Mouse (Mus musculus) brain, embryonic 14.5 days (tissue): Measurements from ENCODE around the gene Prkca.

Experiments
- CTCF ChIP-seq: fragments of 200-500 bp; IDR thresholded peaks from 2 replicates; pipeline ENCODE4 v1.5.1; 2012; ENCODE audit warnings: inconsistent platforms, mild to moderate bottlenecking, moderate library complexity, borderline replicate concordance; ENCODE audit not compliant: insufficient read depth, insufficient read length; ENCODE audit errors: extremely low read depth
- POLR2A ChIP-seq: fragments of 200-500 bp; IDR thresholded peaks from 2 replicates; pipeline ENCODE4 v1.6.1; 2012; ENCODE audit warnings: mild to moderate bottlenecking, inconsistent platforms, borderline replicate concordance; ENCODE audit not compliant: poor library complexity, insufficient read depth, insufficient read length, severe bottlenecking; ENCODE audit errors: extremely low read depth

GRCm38 (mm10) chr11:108041669-108042068, 302.1 kb downstream of the Prkca start:
- no peak for TF ChIP-seq CTCF
- TF ChIP-seq POLR2A: no peak
